ENCODE assay signal across 8 mouse cellular contexts in the genomic region with DNA sequence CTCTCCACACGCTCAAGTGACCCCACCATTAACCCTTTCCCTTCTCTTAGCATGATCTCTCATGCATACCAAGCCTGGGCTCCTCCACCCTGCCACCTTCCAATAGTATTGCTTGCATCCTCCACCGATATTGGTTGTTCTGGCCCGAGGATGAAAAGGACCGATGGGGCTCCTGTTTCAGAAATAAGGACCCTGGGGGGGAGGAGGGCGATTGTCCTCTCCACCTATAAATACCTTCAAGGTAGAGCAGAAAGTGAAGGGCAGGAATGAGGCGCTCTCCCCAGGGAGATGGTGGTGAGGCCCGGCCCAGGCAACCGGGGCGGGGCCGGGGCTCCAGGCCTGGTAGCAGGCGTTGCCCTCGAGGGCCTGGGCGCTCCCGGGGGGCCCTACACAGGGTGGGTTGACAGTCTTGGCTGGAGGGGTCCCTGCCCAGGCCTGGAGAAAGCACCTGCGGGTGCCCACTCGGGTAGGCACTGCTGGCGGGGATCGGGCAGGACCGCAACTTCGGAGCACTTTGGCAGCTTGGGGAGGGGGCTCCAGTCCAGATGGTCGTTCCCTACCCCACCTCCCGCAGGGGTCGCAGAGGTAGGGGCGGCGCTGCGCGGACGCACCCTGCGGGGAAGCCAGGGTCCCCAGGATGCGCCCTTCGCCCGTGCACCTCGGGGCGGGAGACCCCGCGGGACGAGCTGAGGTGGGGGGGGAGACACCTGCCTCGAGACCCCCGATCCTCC. TPM values are rescaled to one million over a fixed set of nuclear protein-coding genes. Genes with fewer than 3 reads are reported as not detected.
DNase-seq lines count a peak whose midpoint lies in the region; ATAC-seq and TF ChIP-seq lines count a peak whose summit lies in the region.

No protein-coding gene starts in this region.

- H3K9me3 ChIP-seq in embryonic facial prominence, embryonic 15.5 days (replicated peaks), result no peaks in the 10 kb centered on the region
- H3K9me3 ChIP-seq in liver, embryonic 14.5 days (ENCODE audit: control insufficient read depth, low read length), result no peaks in the 10 kb centered on the region
- H3K9me3 ChIP-seq in neural tube, embryonic 13.5 days, result no peaks in the 10 kb centered on the region

- H3K27ac ChIP-seq in embryonic facial prominence, embryonic 15.5 days (replicated peaks), result peak overlapping the region; percentile 79
- peak overlapping the region; percentile 38 for H3K27ac ChIP-seq in liver, embryonic 14.5 days
- H3K27ac ChIP-seq in neural tube, embryonic 13.5 days (replicated peaks), result peak overlapping the region; percentile 85

- POLR2A ChIA-PET in Patski (lab: Charles Lee), result interaction anchor here (1.2 kb wide), 1 partner anchor 11 kb away, joined by 4 read pairs; no protein-coding TSS in a partner anchor

- TF ChIP-seq EP300 in liver, embryonic 14.5 days (IDR thresholded peaks at IDR 0.05; ENCODE audit: low read depth), result no peak

- CTCF ChIA-PET in Patski (lab: Charles Lee), result no interaction called here

- H3K27me3 ChIP-seq in Patski, result peaks cover 3% of the 10 kb centered on the region
- H3K27me3 ChIP-seq in embryonic facial prominence, embryonic 15.5 days, result peaks cover 31% of the 10 kb centered on the region
- no peaks in the 10 kb centered on the region for H3K27me3 ChIP-seq in liver, embryonic 14.5 days (ENCODE audit: control insufficient read depth, insufficient read depth, low read length)
- peaks cover 36% of the 10 kb centered on the region for H3K27me3 ChIP-seq in neural tube, embryonic 13.5 days

- H3K4me2 ChIP-seq in embryonic facial prominence, embryonic 15.5 days (replicated peaks), result peak overlapping the region; percentile 96
- H3K4me2 ChIP-seq in liver, embryonic 14.5 days (ENCODE audit: low read depth), result peak overlapping the region; percentile 100
- peak overlapping the region; percentile 95 for H3K4me2 ChIP-seq in neural tube, embryonic 13.5 days

- peak overlapping the region; percentile 63 for H3K9ac ChIP-seq in embryonic facial prominence, embryonic 15.5 days
- peak overlapping the region; percentile 63 for H3K9ac ChIP-seq in liver, embryonic 14.5 days (replicated peaks)
- peak overlapping the region; percentile 94 for H3K9ac ChIP-seq in neural tube, embryonic 13.5 days

- in situ Hi-C loops in Patski (cut with MboI; ENCODE audit: low pct_unique_long_range_greater_than_20kb), result no loop called here

- H3K4me3 ChIP-seq in embryonic facial prominence, embryonic 15.5 days (replicated peaks), result peak overlapping the region; percentile 73
- peak overlapping the region; percentile 68 to 87 for H3K4me3 ChIP-seq in liver, embryonic 14.5 days (ENCODE audit: insufficient read depth in 1 of 2, low read depth in 2 of 2, low read length in 2 of 2)
- H3K4me3 ChIP-seq in neural tube, embryonic 13.5 days, result peak overlapping the region; percentile 84

- ATAC-seq in Patski, result peak; percentile 28
- peak; percentile 45 for ATAC-seq in embryonic facial prominence, embryonic 15.5 days (ENCODE audit: insufficient number of reproducible peaks, low FRiP score, low TSS enrichment, low read depth)
- ATAC-seq in inflammation-experienced regulatory T-cells, adult 6 months, result peak; percentile 6
- peak; percentile 75 for ATAC-seq in liver, embryonic 14.5 days (ENCODE audit: insufficient read depth)
- peak; percentile 64 for ATAC-seq in neural tube, embryonic 13.5 days (ENCODE audit: low read depth)

- H3K36me3 ChIP-seq in embryonic facial prominence, embryonic 15.5 days, result peaks cover 24% of the 10 kb centered on the region
- no peaks in the 10 kb centered on the region for H3K36me3 ChIP-seq in liver, embryonic 14.5 days (replicated peaks; ENCODE audit: control insufficient read depth, insufficient read depth, low read depth)
- peaks cover 29% of the 10 kb centered on the region for H3K36me3 ChIP-seq in neural tube, embryonic 13.5 days

- H3K4me1 ChIP-seq in embryonic facial prominence, embryonic 15.5 days, result peaks cover 21% of the 10 kb centered on the region
- peaks cover 8 to 15% of the 10 kb centered on the region in 2 experiments for H3K4me1 ChIP-seq in liver, embryonic 14.5 days (replicated peaks; ENCODE audit: control insufficient read depth in 2 of 2, insufficient read depth in 2 of 2, low read length in 1 of 2)
- H3K4me1 ChIP-seq in neural tube, embryonic 13.5 days (replicated peaks), result peaks cover 21% of the 10 kb centered on the region

- WGBS in embryonic facial prominence, embryonic 15.5 days, result under 1% methylated on average over 29 of the region's 39 CpGs
- 2% methylated on average over 30 of the region's 39 CpGs for WGBS in liver, embryonic 14.5 days (ENCODE audit: insufficient replicate concordance)
- 1% methylated on average over 37 of the region's 39 CpGs for WGBS in neural tube, embryonic 13.5 days

- peak; percentile 33 for DNase-seq in layer of hippocampus, adult 11-12 months (ENCODE audit: low spot score)
- DNase-seq in layer of hippocampus, postnatal 10 days (ENCODE audit: low spot score in 2 of 2), result no peak
- no peak for DNase-seq in Patski (ENCODE audit: low read depth, low spot score)
- DNase-seq in liver, embryonic 14.5 days (ENCODE audit: low read depth in 3 of 3, low spot score in 3 of 3), result no peak
- DNase-seq in left cerebral cortex, adult 11 months (ENCODE audit: low spot score), result no peak

- TF ChIP-seq CTCF in Patski (IDR thresholded peaks at IDR 0.05), result no peak
- TF ChIP-seq CTCF in liver, embryonic 14.5 days (IDR thresholded peaks at IDR 0.05; ENCODE audit: low read depth), result no peak

RNA-seq across cellular contexts. Expression of gene Wiz, which starts 0.7 kb away (rescaled TPM):
- 10 to 100 TPM; 84.1 to 92.5 TPM for total RNA-seq in layer of hippocampus, postnatal 10 days (2021)
- 56.5 TPM for polyA plus RNA-seq in Patski (2021)
- polyA plus RNA-seq in embryonic facial prominence, embryonic 15.5 days (2015; fragmentation: Nextera tagmentation; extraction: Ambion mirVana), result 27.7 and 30.1 TPM in 2 replicates
- 10 to 100 TPM in 2 of 3 experiments, 1 to 10 TPM in 1; 9.5 to 14.6 (median 11.6) TPM for polyA plus RNA-seq in inflammation-experienced regulatory T-cells, adult 6 months (2017; shearing (Covaris generic))
- polyA plus RNA-seq in liver, embryonic 14.5 days (2012; rRNA removed), result 9.8 and 10.7 TPM in 2 replicates
- polyA plus RNA-seq in liver, embryonic 14.5 days (2014; fragmentation: Nextera tagmentation; extraction: Ambion mirVana), result 5.5 and 7.8 TPM in 2 replicates
- polyA plus RNA-seq in neural tube, embryonic 13.5 days (2015; fragmentation: Nextera tagmentation; extraction: Ambion mirVana), result 33.2 and 39.8 TPM in 2 replicates

RNA-seq across cellular contexts. Expression of gene Rasal3, which starts 14.8 kb away (rescaled TPM):
- 1 to 10 TPM; 3.2 to 3.6 TPM for total RNA-seq in layer of hippocampus, postnatal 10 days (2021)
- polyA plus RNA-seq in Patski (2021), result not detected
- polyA plus RNA-seq in embryonic facial prominence, embryonic 15.5 days (2015; fragmentation: Nextera tagmentation; extraction: Ambion mirVana), result 1.8 and 2.9 TPM in 2 replicates
- polyA plus RNA-seq in inflammation-experienced regulatory T-cells, adult 6 months (2017; shearing (Covaris generic)), result 100 to 1,000 TPM; 109 to 139 (median 109) TPM
- 2.0 and 2.1 TPM in 2 replicates for polyA plus RNA-seq in liver, embryonic 14.5 days (2012; rRNA removed)
- 2.2 and 2.3 TPM in 2 replicates for polyA plus RNA-seq in liver, embryonic 14.5 days (2014; fragmentation: Nextera tagmentation; extraction: Ambion mirVana)
- polyA plus RNA-seq in neural tube, embryonic 13.5 days (2015; fragmentation: Nextera tagmentation; extraction: Ambion mirVana), result 0.54 and 0.71 TPM in 2 replicates

RNA-seq across cellular contexts. Expression of gene Pglyrp2, which starts 35.4 kb away (rescaled TPM):
- total RNA-seq in layer of hippocampus, postnatal 10 days (2021), result not detected
- polyA plus RNA-seq in Patski (2021), result not detected
- polyA plus RNA-seq in embryonic facial prominence, embryonic 15.5 days (2015; fragmentation: Nextera tagmentation; extraction: Ambion mirVana), result 0.13 and 0.20 TPM in 2 replicates
- polyA plus RNA-seq in inflammation-experienced regulatory T-cells, adult 6 months (2017; shearing (Covaris generic)), result 10 to 100 TPM; 75.1 to 87.9 (median 83.8) TPM
- 5.7 and 8.3 TPM in 2 replicates for polyA plus RNA-seq in liver, embryonic 14.5 days (2012; rRNA removed)
- 3.6 and 4.0 TPM in 2 replicates for polyA plus RNA-seq in liver, embryonic 14.5 days (2014; fragmentation: Nextera tagmentation; extraction: Ambion mirVana)
- polyA plus RNA-seq in neural tube, embryonic 13.5 days (2015; fragmentation: Nextera tagmentation; extraction: Ambion mirVana), result not detected in 2 replicates

RNA-seq across cellular contexts. Expression of gene Akap8l, which starts 38.1 kb away (rescaled TPM):
- total RNA-seq in layer of hippocampus, postnatal 10 days (2021), result 100 to 1,000 TPM; 115 to 140 TPM
- 93.1 TPM for polyA plus RNA-seq in Patski (2021)
- polyA plus RNA-seq in embryonic facial prominence, embryonic 15.5 days (2015; fragmentation: Nextera tagmentation; extraction: Ambion mirVana), result 96.5 and 110 TPM in 2 replicates
- polyA plus RNA-seq in inflammation-experienced regulatory T-cells, adult 6 months (2017; shearing (Covaris generic)), result 10 to 100 TPM; 31.9 to 78.6 (median 57.6) TPM
- 24.1 and 35.4 TPM in 2 replicates for polyA plus RNA-seq in liver, embryonic 14.5 days (2012; rRNA removed)
- polyA plus RNA-seq in liver, embryonic 14.5 days (2014; fragmentation: Nextera tagmentation; extraction: Ambion mirVana), result 18.9 and 23.5 TPM in 2 replicates
- 153 and 154 TPM in 2 replicates for polyA plus RNA-seq in neural tube, embryonic 13.5 days (2015; fragmentation: Nextera tagmentation; extraction: Ambion mirVana)

Comparison
In these comparisons a context has a peak if more than half of its experiments do, and no peak if none do; other contexts are left out.
1. ATAC-seq: peak in every context shown above with its lines; median percentile 75 in liver, embryonic 14.5 days; 64 in neural tube, embryonic 13.5 days; 45 in embryonic facial prominence, embryonic 15.5 days; 28 in Patski; 6 in inflammation-experienced regulatory T-cells, adult 6 months.
2. RNA of gene Rasal3, which starts 14.8 kb away (polyA plus RNA-seq): 109 to 139 TPM in inflammation-experienced regulatory T-cells, adult 6 months; 2.0 to 2.3 TPM in liver, embryonic 14.5 days, 1.8 to 2.9 TPM in embryonic facial prominence, embryonic 15.5 days, 0.54 to 0.71 TPM in neural tube, embryonic 13.5 days and not detected in Patski (single experiment); every median in the first group is over 10 times any median in the second.
3. RNA of gene Pglyrp2, which starts 35.4 kb away (polyA plus RNA-seq): 75.1 to 87.9 TPM in inflammation-experienced regulatory T-cells, adult 6 months; 3.6 to 8.3 TPM in liver, embryonic 14.5 days, 0.13 to 0.20 TPM in embryonic facial prominence, embryonic 15.5 days, not detected in Patski (single experiment) and not detected in neural tube, embryonic 13.5 days; every median in the first group is over 4 times any median in the second.
4. Peak in every context shown above with its lines, with median percentiles within 50 percentile points of each other: H3K27ac ChIP-seq, H3K4me2 ChIP-seq, H3K4me3 ChIP-seq and H3K9ac ChIP-seq.